Mouse (Mus musculus): ENCODE results near the gene Sspo.
"Not testable (repeated sequence)": the region's sequence is repeated elsewhere in the genome, so short reads cannot be mapped to it uniquely, and the experiment has no call there.

The Sspo gene

DNA sequence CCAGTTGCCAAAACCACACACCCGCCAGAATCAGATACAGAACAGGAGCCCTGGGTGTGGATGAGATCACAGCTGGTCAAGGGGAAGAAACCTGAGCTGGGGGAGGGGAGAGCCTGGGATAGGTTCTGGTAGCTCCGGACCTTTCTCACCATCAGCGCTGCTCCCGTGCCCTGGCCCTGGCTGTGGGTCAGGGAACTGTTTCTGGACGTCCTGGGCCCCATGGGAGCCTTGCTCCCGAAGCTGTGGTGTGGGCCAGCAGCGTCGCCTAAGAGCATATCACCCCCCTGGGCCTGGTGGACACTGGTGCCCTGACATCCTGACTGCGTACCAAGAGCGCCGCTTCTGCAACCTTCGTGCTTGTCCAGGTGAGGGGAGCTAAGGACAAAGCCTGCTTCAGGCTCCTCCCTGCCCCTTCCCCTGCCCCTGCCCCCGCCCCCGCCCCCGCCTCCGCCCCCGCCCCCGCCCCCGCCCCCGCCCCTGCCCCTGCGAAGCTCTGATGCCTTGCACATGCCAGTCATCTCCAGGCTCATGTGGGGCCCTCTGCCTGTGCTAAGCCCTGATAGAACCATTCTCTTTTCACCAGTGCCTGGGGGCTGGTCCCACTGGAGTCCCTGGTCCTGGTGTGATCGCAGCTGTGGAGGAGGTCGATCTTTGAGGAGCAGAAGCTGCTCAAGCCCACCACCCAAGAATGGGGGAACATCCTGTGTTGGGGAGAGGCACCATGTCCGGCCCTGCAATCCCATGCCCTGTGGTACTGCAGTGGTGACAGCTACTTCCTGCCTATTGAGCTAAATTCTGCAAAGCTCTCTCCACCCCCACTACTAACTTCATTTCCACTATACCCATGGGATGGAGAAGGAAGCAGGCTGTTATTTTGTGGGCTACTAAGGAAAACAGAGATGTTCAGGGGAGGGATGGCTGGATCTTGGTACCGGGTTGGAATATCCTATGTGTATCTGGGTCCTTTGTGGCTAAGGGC lies 40.0 kb downstream of the Sspo start:
- DNase-seq (ENCODE audit: low read depth in 1 of 2, low spot score in 2 of 2): no peak

GRCm38 (mm10) chr6:48489741-48490140 lies 41.7 kb downstream of the Sspo start:
- DNase-seq (ENCODE audit: low read depth in 1 of 2, low spot score in 2 of 2): no peak

DNA sequence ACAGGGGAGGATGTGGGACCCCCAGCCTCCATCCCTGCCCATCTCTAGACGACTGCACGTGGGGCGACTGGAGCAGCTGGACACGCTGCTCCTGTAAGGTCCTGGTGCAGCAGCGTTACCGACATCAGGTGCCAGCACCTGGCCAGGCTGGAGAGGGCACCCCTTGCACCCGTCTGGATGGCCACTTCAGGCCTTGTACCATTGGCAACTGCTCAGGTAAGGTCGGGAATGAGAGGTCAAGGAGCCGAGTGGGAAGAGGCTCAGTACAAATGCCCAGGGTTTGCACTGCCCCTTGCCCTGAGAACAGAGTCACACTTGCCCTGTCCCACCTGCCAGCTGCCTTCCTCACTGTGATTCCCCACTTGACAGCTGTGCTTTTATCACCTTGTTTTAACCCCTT lies 43.3 kb downstream of the Sspo start:
- DNase-seq (ENCODE audit: low read depth in 1 of 2, low spot score in 2 of 2): no peak

GRCm38 (mm10) chr6:48493136-48493730 lies 45.2 kb downstream of the Sspo start:
- DNase-seq (ENCODE audit: low read depth in 1 of 2, low spot score in 2 of 2): no peak

GRCm38 (mm10) chr6:48497521-48497920 lies 49.5 kb downstream of the Sspo start:
- DNase-seq (ENCODE audit: low read depth in 1 of 2, low spot score in 2 of 2): no peak

DNA sequence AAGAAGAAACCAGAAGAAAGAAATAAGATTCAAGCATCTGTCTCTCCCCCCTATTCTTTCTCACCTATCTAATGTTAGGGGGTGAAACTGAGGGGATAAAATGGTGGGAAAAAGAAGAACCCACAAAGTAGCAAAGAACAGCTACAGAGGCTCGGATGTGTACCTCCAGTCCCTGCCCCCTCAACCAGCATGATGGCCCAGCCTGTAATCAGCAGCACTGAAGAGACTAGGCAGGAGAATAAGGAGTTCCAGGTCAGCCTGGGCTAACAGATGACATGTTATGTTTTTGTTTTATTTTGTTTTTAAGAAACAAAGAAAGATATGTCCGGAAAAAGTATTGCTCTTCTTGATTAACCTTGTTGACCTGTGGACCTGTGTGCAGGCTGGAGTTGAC lies 55.8 kb downstream of the Sspo start:
- DNase-seq (ENCODE audit: low read depth in 1 of 2, low spot score in 2 of 2): no peak

- DNase-seq (ENCODE audit: low read depth in 1 of 2, low spot score in 2 of 2): no peak
These were observed 56.3 kb downstream of the Sspo start for GRCm38 (mm10) chr6:48504241-48504854.

- no peak for DNase-seq (ENCODE audit: low read depth in 1 of 2, low spot score in 2 of 2)
These were observed 60.1 kb downstream of the Sspo start for GRCm38 (mm10) chr6:48508087-48508486.

DNA sequence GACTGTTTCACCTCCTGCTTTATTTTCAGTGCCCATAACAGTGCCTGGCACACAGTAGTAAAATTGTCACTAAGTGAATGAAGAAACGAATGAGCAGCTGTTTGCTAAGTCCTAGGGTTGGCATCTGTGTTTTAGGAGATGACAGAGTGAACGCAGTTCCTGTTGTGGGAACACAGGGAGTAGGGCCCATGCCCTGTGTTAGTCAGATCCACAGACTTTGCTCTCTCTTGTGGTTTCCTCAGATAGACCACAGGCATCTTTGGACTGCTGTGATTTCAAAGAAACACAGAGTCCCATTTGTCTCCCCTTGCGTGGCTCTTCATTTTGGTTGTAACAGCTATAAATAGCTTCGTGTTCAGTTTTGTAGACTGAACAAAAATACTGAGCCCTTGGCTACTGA lies 62.4 kb downstream of the Sspo start:
- DNase-seq (ENCODE audit: low read depth in 1 of 2, low spot score in 2 of 2): no peak

GRCm38 (mm10) chr6:48511861-48512260 lies 63.8 kb downstream of the Sspo start:
- no peak for DNase-seq (ENCODE audit: low read depth in 1 of 2, low spot score in 2 of 2)

- not testable (repeated sequence) for DNase-seq (ENCODE audit: low read depth in 1 of 2, low spot score in 2 of 2)
These were observed 76.9 kb downstream of the Sspo start for GRCm38 (mm10) chr6:48524882-48525281.

DNA sequence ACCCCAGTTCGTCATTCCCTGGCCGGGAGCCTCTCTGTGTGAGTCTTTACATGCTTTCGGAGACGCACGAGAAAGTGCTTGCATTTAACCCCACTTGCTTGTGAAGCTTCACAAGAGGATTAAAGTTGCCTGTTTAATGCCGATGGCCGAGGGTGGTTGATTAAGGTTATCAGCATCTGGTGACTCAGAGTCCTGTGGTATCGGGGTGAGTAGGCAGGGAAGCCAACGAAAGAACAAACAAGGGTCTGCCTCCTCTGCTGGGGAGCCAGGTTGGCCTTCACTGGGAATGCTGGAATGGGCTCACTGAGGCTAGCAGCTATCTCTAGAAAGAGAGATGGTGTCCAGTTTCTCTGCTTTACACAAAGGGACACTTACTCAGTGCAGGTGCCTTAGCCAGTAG lies 79.9 kb downstream of the Sspo start:
- no peak for DNase-seq (ENCODE audit: low read depth in 1 of 2, low spot score in 2 of 2)

- DNase-seq (ENCODE audit: low read depth in 1 of 2, low spot score in 2 of 2): no peak
These were observed 81.2 kb downstream of the Sspo start for GRCm38 (mm10) chr6:48529261-48529660.

DNA sequence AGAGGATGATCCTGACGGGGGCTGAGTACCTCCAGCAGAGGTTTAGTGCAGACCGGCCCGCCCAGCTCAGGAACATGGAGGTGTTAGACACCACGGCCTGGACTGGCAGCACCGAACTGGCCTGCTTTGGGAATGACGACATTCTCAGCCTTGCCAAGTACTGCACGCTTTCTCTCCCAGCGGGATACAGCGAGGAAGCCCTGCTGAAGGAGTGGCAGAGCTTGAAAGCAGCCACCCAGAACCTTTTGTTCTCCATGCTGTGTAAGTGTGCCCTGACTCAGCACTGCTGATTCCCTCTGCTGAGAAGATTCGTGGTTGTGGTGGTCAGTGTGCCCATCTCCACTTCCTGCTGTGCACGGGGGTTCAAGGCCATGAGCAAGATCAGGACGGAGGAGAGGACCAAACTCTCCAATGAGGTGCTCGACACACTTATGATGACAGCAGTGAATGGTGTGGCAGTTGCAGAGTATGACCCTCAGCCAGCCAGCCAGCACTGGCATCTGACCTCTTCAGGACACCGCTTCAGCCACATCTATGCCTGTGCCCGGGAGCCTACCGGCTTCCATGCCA lies 81.9 kb downstream of the Sspo start:
- DNase-seq (ENCODE audit: low read depth in 1 of 2, low spot score in 2 of 2): no peak

DNA sequence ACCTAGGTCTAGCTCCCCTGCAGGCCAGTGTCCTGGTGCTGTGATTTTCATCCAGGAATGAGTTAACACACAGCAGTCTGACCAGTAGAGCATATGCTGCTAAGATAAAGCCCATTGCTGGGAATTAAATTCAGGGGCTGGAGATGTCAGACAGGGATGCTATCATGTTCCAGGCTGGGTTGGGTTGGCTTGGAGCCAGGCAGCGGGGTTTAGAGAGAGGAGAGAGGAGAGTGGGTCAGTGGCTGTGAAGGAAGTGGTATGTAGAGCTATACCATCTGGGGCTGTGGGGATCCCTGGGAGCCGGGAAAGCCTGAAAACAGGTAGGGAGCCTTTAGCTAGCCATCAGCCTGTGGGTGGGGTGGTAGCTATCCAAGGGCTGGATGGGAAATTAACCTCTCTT lies 82.8 kb downstream of the Sspo start:
- DNase-seq (ENCODE audit: low read depth in 1 of 2, low spot score in 2 of 2): no peak

- no peak for DNase-seq (ENCODE audit: low read depth in 1 of 2, low spot score in 2 of 2)
These were observed 85.4 kb downstream of the Sspo start for GRCm38 (mm10) chr6:48533475-48533874.

DNA sequence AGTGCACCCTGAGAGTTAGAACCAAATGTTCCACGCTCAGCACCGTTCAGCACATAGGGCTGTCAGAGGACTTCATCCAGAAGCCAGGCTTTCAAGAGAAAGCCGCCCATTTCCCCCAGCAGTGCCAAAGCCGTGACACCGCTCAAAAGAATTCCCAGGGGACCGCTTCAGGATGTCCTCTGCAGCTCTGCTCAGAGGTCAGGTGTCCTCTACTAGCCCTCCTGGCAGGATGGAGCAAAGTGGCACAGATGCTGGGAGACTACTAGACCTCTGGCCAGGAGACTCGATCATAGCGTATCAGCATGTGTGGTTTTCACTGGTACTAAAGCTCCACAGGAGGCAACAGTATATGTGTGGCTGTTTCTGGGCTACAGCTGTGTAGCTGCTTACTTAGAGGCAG lies 86.9 kb downstream of the Sspo start:
- no peak for DNase-seq (ENCODE audit: low read depth in 1 of 2, low spot score in 2 of 2)

- DNase-seq (ENCODE audit: low read depth in 1 of 2, low spot score in 2 of 2): no peak
These were observed 88.1 kb downstream of the Sspo start for GRCm38 (mm10) chr6:48536091-48536490.

DNA sequence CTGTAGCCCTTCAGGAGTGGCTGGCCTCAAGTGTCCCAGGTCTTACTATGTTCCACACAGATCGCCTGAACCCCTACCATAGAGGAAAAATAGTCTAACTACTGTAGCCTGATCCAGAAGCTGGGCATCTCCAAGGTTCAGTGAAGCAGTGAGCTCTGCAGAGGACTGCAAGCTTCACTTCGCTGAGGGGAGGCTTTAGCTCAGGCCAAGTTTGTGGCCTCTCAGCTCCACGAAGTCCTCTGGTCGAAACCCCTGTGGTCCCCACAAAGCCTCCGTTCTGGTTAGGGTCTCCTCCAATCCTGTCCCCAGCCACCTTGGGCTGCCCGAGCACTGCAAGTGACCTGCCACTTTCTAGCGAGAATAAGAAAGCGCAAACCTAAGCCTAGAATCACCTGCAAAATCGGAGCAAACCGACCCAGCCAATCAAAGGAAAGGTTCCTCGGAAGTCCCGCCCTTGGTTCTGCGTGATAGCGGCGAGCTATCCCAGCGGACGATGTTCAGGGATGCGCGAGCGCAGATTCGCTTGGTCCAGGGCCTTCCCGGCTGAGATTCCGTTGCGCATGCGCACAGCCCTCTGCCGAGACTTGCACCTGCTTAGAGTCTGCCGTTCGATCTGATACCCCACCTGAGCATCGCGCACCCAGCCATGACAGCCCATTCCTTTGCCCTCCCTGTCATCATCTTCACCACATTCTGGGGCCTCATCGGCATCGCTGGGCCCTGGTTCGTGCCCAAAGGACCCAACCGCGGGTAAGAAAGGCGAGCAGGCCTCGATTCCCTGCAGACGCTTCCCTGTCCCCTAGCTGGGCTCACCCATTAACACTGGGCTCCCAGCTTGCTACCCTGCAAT lies 89.3 kb downstream of the Sspo start, which contains the start of gene Atp6v0e2:
TSS of gene Atp6v0e2 (plus strand) at position 511 of the 850 bp plus-strand sequence.
- DNase-seq (ENCODE audit: low read depth in 1 of 2, low spot score in 2 of 2): no peak

GRCm38 (mm10) chr6:48538841-48539737 lies 91.1 kb downstream of the Sspo start:
- DNase-seq (ENCODE audit: low read depth in 1 of 2, low spot score in 2 of 2): peak in 1 of 2 experiments; percentile 48
